Mouse (Mus musculus): ENCODE measurements at regions not wholly inside any gene's neighbourhood (a gene's known extent, or its start where the extent isn't known, plus 50 kb on each side); places are given as distances from the start of the nearest gene placed in this dataset.

DNA sequence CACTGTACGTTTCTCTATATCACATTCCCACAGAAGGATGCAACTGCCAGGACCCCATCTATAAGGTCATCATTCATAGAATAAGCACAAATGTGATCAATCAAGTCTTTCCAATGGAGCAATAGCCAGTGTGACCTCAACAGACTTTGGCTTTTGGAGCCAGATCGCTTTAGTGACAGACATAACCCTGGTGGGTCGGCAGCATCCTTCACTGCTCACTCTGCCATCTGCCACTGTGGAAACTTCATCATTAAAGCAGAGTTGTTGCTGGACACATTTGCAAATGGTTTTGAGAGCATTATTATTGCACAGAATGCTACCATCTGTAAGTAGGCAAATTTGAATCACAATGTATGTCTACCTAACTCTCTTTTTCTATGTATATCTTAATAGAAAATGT lies 212.9 kb upstream of the Gk2 start:
- DNase-seq (ENCODE audit: low spot score in 2 of 2) = peak in 1 of 2 experiments; percentile 16

DNA sequence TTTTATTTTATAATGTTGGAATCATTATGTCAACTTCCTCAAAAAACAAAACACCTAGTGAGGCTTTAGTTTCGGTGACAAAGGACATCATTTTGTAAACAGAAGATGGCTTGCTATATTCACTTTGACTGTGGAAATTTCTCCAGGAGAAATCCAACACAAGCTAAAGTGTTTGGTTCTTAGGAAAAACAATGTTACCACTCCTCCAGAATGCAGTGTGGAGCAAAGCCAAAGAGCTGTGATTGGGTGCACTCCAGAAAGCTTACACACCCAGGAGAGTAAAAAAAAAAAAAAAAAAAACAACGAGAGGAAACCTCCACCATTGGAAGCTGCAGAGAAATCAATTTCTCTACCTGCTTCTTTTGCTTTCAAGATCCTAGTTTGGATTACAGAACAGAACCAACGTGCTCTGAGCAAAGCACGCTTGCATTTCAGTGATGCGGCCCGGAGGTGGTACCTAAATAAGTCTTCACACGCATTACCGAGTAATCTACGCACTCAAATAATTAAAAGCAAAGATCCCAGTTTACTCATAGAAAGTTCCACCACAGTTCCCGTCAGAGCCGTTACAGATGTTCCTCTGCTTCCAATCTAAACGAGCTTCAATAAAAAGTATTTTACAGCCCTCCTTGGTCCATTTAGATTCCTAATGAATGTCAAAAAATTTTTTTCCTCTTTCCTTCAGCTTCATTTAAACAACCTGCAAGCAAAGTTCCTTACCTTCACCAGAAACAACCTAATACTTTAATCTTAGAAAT lies 199.5 kb upstream of the Gk2 start:
- DNase-seq (ENCODE audit: low spot score in 2 of 2) = no peak

DNA sequence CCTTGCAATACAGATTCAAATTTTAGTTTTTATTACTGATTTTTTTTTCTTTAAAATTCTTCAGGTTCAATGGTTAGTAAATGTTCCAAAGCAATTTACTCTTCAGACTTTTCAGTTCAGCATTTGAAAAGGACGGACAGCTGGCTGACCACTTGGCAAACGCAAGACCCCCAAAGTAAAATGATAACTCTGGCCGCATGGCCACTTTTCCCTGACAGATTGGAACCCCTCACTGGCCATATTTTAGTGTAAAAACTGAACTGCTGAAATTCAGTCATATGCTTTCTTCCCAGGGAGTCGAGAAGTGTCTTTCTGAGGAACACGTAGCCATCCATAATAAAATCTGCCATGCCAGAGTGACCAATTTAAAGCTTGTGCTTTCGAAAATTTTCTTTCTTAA lies 198.4 kb upstream of the Gk2 start:
- no peak for DNase-seq (ENCODE audit: low spot score in 2 of 2)

DNA sequence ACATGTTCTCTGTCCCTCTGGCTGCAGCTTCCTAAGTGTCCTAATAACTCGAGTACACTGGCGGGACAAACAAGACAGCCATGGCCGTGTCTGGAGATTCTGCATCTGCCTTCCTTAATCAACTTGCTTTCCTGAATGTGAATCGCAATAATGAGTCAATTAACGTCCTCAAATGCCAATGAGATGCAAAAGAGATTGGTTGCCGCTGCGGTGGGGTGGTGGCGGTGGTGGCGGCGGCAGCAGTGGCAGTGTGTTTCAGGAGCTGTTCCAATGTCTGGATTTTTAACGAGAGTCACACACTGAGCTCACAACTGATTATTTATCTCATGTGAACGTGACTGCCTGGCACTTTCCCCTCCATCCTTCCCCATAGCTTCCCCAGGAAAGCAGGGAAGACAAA lies 197.6 kb upstream of the Gk2 start:
- peak in 1 of 2 experiments; percentile 42 for DNase-seq (ENCODE audit: low spot score in 2 of 2)

DNA sequence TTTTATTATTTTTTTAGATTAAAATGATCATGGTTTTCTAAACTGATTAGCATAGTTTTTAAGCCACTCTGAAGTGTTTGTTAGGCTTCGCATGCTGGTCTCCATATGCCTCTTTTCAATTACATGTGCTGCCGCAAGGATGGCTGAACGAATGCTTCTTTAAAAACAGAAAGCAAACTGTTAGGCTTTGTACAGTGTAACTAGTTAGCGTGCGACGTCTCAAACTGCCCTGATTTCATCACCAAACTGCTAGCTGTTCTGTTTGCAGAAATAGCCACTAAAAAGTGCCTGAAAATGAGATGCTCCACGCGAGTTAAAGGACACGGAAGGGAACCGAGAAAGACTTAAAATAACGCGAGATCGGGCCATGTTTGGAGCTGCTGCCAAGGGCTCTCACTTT lies 185.4 kb upstream of the Gk2 start:
- DNase-seq (ENCODE audit: low spot score in 2 of 2) = peak; percentile 39 to 65

DNA sequence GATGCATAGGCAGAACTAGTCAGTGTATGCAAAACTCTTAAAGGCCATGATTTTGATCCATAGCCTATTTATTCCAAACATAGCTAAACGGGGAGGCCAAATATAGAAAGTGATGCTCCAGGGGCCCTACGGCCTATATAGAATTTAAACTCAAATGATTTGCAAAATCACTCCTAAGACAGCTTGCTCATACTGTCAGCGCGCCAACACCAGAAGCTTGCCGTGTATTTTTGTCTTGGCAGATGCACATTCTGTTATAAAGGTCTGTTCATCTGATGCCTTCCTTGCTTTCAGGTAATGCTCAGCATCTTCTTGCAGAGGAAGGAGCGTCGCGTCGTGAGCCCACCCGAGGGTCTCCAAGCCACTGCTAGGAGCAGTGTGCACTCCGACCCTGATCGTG lies 184.8 kb upstream of the Gk2 start:
- DNase-seq (ENCODE audit: low spot score in 2 of 2) = peak; percentile 45 to 60

DNA sequence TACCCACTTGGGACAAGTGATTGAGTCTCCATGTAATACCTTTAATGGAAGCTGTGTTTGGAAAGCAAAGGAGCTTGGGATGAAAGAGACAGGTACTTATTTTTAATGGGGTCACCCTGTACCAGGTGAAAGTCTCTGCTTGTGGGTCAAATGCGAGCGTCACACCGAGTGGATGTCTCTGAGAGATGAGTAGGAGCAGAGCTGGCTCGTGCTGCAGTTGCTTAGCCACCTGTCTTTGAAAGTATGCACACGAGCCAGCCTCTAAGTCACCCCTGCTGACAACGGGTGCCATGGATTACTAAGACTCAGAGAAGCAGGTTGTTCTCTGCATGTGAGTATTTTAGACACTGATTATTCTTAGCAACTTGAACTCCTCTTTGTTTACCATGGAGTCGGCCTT lies 179.5 kb upstream of the Gk2 start:
- DNase-seq (ENCODE audit: low spot score in 2 of 2) = no peak

DNA sequence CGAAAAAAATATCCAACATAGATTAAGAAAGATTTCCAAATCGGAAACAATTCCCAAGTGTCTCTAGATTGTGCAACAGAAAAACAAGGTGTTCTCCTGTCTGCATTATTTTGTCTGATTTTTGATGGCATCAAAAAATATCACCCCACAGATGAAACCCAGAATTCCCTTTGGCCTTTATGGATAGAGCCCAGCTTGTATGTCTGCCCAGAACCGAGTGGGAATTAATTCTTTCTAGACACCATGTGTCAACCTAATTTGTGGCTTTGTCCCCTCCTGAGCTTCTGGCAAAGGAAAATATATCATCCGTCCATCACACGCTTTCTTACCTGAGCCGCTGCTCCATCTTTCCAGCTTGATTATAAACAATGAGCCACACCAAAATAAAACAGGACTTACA lies 176.9 kb upstream of the Gk2 start:
- DNase-seq (ENCODE audit: low spot score in 2 of 2) = peak in 1 of 2 experiments; percentile 55

DNA sequence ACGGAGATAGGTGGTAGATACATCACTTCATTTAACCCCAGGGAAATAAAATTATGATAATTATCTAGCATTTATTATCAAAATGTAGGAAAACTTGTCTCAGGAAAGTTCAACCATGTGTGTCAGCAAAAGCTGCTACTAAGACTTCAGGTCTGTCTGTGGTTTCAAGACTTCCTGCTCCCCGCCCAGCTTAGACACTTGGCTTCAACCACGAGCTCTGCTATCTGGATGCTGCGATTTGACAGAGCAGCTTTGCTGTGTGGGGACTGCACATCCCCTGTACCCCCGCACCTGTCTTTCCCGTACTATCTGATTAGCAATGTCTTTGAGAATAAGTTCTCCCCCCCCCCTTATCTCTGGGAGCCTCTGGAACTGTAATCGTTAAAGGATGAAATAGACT lies 176.0 kb upstream of the Gk2 start:
- DNase-seq (ENCODE audit: low spot score in 2 of 2) = no peak

DNA sequence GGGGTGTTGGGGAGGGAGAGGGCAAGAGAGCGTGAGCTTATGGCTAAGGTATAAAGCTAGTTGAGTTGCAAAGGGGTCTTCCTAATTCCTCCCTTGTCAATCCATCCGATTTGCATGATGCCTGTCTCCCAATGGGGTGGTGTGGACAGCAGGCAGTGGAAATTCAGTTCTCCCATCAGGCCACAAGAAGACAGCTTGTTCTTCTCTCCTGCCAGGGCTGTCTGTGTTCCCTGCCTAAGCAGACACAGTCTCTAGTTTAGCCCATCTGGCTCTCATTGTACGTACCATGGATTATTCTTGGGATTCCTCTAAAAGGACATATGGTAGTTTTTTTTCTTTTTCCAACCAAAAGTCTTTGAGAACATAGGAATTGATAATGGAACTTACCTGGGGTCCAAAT lies 168.4 kb upstream of the Gk2 start:
- DNase-seq (ENCODE audit: low spot score in 2 of 2) = peak in 1 of 2 experiments; percentile 82

DNA sequence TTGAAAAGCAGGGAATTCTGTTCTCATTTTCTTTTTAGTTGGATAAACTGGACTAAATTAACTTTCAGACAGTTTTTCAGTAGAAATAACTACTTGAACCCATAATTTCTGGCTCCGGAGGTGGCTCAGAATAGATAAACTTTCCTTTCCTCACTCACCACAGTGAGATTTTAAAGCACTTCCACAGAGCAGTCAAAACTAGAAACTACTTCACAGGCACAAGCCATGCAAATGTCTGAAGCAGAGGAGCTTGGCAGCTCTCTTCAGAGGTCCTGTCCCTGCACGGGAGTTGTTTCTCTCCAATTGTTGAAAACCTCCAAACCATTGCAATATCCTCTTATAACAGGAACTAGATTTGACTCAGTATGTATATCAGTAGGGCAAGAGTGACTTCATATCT lies 163.1 kb upstream of the Gk2 start:
- no peak for DNase-seq (ENCODE audit: low spot score in 2 of 2)

DNA sequence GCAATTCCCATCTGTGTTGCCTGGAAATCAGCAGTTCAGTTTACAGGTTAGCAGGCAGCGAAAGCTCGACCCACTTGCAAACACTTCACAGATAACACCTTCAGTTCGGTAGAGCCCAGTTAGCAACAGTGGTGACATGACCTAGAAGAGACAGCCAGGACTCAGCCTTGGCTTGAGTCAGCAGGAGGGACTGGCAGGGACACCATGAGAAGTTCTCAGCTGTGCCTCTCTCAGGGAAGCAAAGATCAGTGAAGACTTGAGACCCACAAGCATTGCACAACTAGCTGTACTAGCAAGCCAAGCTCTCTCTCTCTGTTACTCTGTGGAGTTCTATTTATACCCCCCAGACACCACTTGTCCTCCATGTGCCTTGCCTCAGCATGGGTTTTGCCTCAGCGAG lies 161.6 kb upstream of the Gk2 start:
- no peak for DNase-seq (ENCODE audit: low spot score in 2 of 2)

DNA sequence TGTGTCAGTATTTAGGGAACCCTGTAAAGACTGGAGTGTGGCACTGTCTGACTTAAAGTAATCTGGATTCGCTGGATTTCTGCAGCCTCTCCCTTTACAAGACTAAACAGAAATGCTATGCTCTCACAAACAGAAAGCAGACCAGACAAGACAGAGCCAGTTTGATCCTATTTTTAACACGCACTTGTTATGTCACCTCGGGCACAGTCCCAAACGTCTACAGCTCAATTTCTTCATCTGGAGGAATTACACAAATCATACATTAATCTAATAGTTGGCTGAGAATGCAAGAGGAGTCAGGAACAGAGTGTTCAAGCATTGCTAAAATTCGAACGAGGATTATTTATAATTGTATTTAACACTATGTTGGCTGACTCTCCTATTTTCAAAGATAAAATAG lies 145.4 kb upstream of the Gk2 start:
- DNase-seq (ENCODE audit: low spot score in 2 of 2) = no peak

DNA sequence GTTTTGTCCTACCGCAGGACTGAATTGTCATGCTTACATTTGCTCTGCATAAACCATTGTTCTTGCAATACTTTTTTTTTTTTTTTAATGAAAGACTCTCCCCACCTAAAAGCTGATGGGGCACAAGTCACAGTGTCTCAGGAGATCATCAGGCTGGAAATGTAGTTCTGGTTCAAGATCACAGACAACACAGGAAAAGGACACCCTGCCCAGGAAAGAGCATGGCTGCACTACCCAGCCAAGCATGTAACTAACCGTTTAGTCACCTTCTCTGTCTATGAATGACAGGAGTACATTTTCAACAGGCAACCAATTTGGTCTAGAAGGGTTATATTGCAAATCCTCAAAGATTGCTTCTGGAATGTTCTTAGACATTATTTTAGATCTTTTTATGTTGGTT lies 144.6 kb upstream of the Gk2 start:
- no peak for DNase-seq (ENCODE audit: low spot score in 2 of 2)

DNA sequence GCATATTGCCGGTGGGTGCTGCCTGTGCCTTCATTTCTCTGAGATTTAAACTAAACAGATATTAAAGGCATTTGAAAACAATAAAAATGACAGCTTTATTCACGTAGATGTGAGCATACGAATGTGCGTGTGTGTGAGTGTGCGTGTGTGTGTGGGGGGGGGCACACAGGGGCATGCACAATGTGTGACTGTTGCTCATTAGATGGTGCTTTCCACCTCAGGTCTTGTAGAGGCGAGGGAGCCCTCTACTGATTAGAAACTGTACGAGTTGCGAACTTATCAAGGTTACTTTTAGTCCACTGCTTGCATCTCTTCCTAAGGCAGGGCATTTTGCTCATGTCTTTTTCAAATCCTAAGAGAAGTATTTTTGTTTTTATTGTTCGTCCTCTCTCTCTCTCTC lies 141.9 kb upstream of the Gk2 start:
- DNase-seq (ENCODE audit: low spot score in 2 of 2) = peak; percentile 17 to 40

DNA sequence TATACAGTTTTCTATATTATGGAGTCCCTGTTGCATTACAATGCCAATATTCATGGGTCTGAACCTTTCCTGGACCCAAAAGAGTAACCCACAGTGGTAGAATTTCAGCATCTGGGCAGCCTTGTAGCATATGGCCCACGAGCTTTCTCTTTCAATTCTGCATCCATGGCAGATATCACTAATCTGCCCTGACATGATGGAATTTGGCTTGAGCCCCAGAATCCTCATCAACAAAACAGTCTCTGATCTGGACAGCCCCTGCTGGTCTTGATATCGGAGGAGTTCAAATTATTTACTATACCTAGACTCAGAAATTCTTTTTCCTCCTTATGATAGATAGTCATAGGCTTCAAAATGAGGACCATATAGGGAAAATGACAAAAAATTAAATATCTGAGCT lies 139.1 kb upstream of the Gk2 start:
- no peak for DNase-seq (ENCODE audit: low spot score in 2 of 2)

DNA sequence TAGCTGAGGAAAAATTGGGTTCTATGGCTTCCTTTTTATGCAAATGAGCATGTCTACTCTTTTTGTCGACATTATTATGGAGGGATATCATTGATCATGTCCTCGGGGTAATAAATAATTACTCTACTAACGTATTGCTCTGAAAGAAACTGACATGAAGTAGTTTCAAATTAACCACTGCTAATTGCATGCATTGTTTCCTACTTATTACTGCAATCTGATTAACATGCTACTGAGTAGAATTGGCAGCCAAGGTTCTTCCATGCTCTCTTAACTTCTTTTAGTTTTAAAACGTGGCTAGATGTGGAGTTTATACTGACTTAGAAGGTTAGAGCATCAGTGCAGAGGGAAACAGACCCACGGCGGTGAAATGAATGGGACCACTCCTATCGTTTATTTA lies 137.3 kb upstream of the Gk2 start:
- no peak for DNase-seq (ENCODE audit: low spot score in 2 of 2)

DNA sequence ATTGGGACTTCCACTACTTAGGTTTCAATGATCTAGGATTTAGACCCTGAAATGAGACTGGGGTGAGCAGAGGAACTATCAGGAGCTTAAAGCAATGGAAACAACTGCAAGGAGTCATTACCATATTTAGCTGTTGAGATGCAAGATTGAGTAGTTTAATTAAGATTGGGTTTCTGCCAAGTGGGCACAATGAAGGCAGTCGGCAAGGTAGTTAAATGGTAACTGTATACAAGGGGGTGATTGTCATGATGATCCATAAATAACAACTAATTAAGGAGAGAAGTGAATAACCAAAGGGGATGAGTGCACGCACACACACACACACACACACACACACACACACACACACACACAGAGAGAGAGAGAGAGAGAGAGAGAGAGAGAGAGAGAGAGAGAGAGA lies 125.7 kb upstream of the Gk2 start:
- no peak for DNase-seq (ENCODE audit: low spot score in 2 of 2)

DNA sequence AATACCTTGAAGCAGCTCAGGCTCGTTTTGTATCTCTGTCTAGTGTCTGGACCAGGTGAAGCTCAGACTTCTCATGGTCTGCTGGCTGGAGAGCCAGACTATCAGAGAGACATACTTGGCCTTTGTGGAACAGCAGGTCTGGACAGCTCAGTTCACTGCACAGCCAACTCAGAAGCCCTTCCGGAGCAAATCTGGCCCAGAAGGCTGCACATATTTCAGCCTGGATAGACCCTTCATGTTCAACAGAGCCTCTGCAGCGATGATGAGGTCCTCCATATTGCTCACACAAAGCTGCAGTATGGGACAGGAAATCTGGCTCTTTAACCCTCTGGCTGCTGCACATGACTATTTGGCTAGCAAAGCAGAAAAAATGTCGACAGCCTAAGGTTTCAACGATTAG lies 108.7 kb upstream of the Gk2 start:
- peak; percentile 3 to 46 for DNase-seq (ENCODE audit: low spot score in 2 of 2)

DNA sequence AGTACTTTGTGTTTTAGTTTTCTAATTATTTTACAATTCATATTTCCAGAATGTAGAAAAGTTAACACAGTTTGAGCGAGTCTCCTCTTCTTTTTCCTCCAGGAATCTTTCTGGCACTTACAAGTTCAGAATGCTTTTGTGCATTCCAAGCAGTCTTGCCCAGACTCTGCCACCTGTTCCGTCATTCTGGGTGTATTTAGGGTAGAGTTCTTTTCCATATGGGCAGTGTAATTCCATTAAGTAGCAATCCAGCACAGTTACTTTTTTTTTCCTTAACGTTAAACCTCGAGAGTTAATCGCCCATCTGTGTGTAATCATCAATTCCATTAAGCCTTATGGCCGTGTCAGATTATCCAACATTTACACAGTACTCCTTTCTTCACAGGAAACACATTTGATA lies 106.9 kb upstream of the Gk2 start:
- DNase-seq (ENCODE audit: low spot score in 2 of 2) = peak in 1 of 2 experiments; percentile 28

DNA sequence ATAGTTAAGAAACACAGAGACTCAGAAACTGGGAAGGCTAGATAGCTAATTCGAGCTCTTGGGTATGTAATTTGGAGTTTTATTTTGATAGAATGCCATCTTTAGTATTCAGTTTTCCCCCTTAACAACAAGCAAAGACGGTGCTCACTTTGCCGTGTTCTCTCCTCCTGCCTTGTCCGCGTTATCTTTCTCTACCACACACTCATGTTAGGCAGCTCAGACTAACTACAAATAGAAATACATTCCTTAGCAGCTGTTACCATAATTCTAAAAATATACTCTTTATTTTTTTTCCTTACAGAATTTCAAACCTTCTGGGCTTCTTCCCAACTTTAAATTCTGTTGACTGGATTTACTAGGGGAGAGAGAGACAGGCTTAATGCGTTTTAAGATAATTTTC lies 97.5 kb upstream of the Gk2 start:
- no peak for DNase-seq (ENCODE audit: low spot score in 2 of 2)

DNA sequence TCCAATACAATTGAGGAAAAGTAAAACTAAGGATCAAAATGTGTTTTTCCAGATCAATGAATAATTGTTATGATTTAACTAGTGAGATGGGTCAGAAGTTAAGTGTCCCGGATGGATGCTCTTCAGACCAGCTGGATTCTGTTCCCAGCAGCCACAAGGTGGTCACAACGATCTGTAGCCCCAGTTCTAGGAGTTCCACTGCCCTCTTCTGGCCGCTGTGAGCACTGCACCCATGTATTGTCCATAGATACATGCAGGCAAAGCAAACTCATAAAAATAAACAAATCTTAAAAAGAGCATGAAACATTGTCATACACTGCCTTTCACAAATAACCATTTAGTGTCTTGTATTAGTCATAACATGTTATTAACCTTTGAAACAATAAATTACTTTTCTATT lies 96.3 kb upstream of the Gk2 start:
- no peak for DNase-seq (ENCODE audit: low spot score in 2 of 2)

DNA sequence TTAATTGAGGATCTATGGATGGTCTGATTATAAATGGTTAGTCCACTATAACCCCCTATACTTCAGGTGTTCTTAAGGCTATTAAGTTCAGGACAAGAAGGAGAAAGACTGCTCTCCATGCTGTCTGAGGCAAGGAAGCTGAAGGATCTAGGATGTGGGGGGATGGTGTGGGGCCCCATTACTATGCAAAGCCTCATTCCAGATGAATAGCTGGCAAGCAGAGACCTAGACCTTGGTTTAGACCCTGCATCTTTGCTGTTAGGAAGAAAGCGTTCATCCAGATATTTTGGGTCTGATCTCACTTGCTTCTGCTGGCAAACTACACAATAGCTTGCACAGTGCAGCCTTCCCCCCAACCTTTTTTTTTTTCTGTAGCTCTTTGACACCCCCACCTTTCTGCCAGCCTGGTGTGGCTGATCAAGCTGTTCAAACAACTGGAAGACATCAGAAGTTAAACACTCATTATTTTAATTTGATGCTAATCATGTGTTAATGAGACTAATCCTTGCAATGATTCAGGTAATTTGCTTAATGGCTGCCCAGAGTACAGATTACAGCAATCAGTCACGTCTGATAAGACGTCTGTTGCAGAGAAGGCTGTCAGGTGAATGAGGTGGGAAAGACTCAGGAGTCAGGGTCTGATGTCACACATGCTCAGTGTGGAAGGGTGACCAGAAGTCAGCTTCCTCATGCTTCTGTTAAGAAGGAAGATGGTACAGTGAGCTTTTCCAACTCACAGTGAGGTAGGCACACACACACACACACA lies 80.9 kb upstream of the Gk2 start:
- no peak for DNase-seq (ENCODE audit: low spot score in 2 of 2)

Measured in layer of hippocampus, postnatal 14 days (tissue).